Mouse (Mus musculus) embryonic facial prominence, embryonic 11.5 days (tissue): ENCODE measurements at regions not wholly inside any gene's neighbourhood (a gene's known extent, or its start where the extent isn't known, plus 50 kb on each side); places are given as distances from the start of the nearest gene placed in this dataset.

Experiments used
- ATAC-seq: fragments of 200-750 bp; cut with Nextera tagmentation; replicated peaks from 2 replicates; pipeline ENCODE4 v1.8.0; 2017; ENCODE audit warnings: low read depth; ENCODE audit not compliant: insufficient number of reproducible peaks, low FRiP score, low TSS enrichment
- DNase-seq: peaks from one replicate; pipeline ENCODE4 v3.0.0-alpha.2; 2015; ENCODE audit warnings: low spot score
- H3K27ac ChIP-seq: fragments of 300-500 bp; sonication (generic); replicated peaks from 2 replicates; pipeline ENCODE4 v1.5.1; 2014; ENCODE audit warnings: mild to moderate bottlenecking, low read depth, low read length, control low read depth
- H3K27me3 ChIP-seq: fragments of 300-500 bp; sonication (generic); 2 replicates; pipeline ENCODE4 v1.6.1; 2014; ENCODE audit warnings: mild to moderate bottlenecking, low read length, moderate library complexity, mixed read lengths; ENCODE audit not compliant: control insufficient read depth, insufficient read depth
- H3K36me3 ChIP-seq: fragments of 300-500 bp; sonication (generic); replicated peaks from 2 replicates; pipeline ENCODE4 v1.6.1; 2014; ENCODE audit warnings: low read depth, mild to moderate bottlenecking, low read length, moderate library complexity, mixed read lengths; ENCODE audit not compliant: control insufficient read depth, insufficient read depth
- H3K4me1 ChIP-seq: fragments of 300-500 bp; sonication (generic); 2 replicates; pipeline ENCODE4 v1.6.1; 2014; ENCODE audit warnings: low read length, mixed read lengths; ENCODE audit not compliant: control insufficient read depth, insufficient read depth
- H3K4me2 ChIP-seq: fragments of 300-500 bp; sonication (generic); 2 replicates; pipeline ENCODE4 v1.6.1; 2014; ENCODE audit warnings: low read depth, mild to moderate bottlenecking, control low read depth, low read length, moderate library complexity
- H3K4me3 ChIP-seq: fragments of 300-500 bp; sonication (generic); 2 replicates; pipeline ENCODE4 v1.5.1; 2014; ENCODE audit warnings: low read depth, low read length, control low read depth
- H3K9ac ChIP-seq: fragments of 300-500 bp; sonication (generic); replicated peaks from 2 replicates; pipeline ENCODE4 v1.6.1; 2014; ENCODE audit warnings: mild to moderate bottlenecking, control low read depth, low read length
- H3K9me3 ChIP-seq: fragments of 300-500 bp; sonication (generic); replicated peaks from 2 replicates; pipeline ENCODE4 v1.6.1; 2016; ENCODE audit warnings: mild to moderate bottlenecking, low read length, inconsistent platforms, mixed read lengths; ENCODE audit not compliant: control insufficient read depth
- WGBS: fragments of 180-500 bp; shearing (Covaris S2); extraction: QIAGEN DNeasy Blood & Tissue Kit; methylation state at CpG from one replicate; pipeline ENCODE4 v1.1.7; 2014; 5-methylcytosine and 5-hydroxymethylcytosine counted together

GRCm38 (mm10) chr2:8802061-8802460 lies 1079.0 kb upstream of the 4930412O13Rik start:
- WGBS, result 25% methylated on average over 3 of the region's 3 CpGs
- H3K4me2 ChIP-seq, result no peak overlapping the region
- ATAC-seq (no peak), DNase-seq (peak; percentile 22)
- H3K27me3 ChIP-seq, result no peaks in the 10 kb centered on the region
- H3K4me3 ChIP-seq, result no peak overlapping the region
- H3K9ac ChIP-seq, result no peak overlapping the region
- no peaks in the 10 kb centered on the region for H3K9me3 ChIP-seq
- H3K4me1 ChIP-seq, result no peaks in the 10 kb centered on the region
- no peaks in the 10 kb centered on the region for H3K36me3 ChIP-seq
- no peak overlapping the region for H3K27ac ChIP-seq

DNA sequence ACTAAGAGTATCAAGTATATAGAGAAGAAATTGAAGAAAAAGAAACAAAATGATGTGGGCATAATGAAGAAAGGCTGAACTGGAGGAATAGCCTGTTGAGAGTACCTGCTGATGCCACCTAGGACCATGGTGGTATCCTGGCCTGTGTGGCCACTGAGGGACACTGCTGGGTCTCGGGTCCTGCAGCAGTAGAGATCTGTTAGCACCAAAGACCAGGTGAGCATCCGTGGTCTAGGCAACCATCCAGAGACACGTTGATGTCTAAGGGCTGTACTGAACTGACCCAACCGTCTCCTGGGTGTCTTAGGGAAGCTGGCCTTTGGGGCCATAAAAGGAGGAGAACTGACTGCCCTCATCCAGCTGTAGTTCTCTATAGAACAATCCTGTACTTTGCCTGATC lies 1071.4 kb upstream of the 4930412O13Rik start:
- Histone ChIP-seq H3K4me2 (no peak overlapping the region), H3K27ac (no peak overlapping the region), H3K36me3 (no peaks in the 10 kb centered on the region), H3K9ac (no peak overlapping the region), H3K4me3 (no peak overlapping the region), H3K27me3 (no peaks in the 10 kb centered on the region), H3K9me3 (no peaks in the 10 kb centered on the region), H3K4me1 (no peaks in the 10 kb centered on the region)
- DNase-seq (no peak), ATAC-seq (no peak)
- WGBS, result 80% methylated on average over 4 of the region's 4 CpGs

GRCm38 (mm10) chr2:8818127-8818526 lies 1062.9 kb upstream of the 4930412O13Rik start:
- no peaks in the 10 kb centered on the region for H3K9me3 ChIP-seq
- H3K4me1 ChIP-seq, result no peaks in the 10 kb centered on the region
- ATAC-seq (no peak), DNase-seq (peak; percentile 13)
- no peak overlapping the region for H3K4me3 ChIP-seq
- no peak overlapping the region for H3K9ac ChIP-seq
- H3K27ac ChIP-seq, result no peak overlapping the region
- no peaks in the 10 kb centered on the region for H3K27me3 ChIP-seq
- no peaks in the 10 kb centered on the region for H3K36me3 ChIP-seq
- H3K4me2 ChIP-seq, result no peak overlapping the region
- 53% methylated on average over 5 of the region's 5 CpGs for WGBS

DNA sequence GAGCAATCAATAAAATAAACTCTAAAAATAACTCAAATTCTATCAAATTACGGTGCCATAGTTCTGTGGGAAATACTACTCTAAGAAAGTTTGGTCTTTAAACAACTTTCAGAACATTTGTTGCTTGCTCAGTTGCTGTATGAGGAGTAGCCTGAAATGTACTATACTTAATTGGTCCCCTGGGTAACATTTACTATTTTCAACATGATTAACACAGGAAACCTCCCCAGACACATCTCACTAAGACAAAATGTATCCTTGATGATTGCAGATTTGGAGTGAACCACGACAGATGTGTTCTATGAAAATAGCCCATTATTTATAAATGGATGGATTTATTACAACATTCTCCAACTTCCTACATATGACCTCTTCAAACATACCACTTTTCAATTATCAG lies 1055.6 kb upstream of the 4930412O13Rik start:
- H3K4me1 ChIP-seq, result no peaks in the 10 kb centered on the region
- H3K9ac ChIP-seq, result no peak overlapping the region
- no peak overlapping the region for H3K27ac ChIP-seq
- no peak overlapping the region for H3K4me2 ChIP-seq
- WGBS, result 64% methylated on average over 2 of the region's 2 CpGs
- ATAC-seq (no peak), DNase-seq (peak; percentile 3)
- no peak overlapping the region for H3K4me3 ChIP-seq
- H3K36me3 ChIP-seq, result no peaks in the 10 kb centered on the region
- H3K27me3 ChIP-seq, result no peaks in the 10 kb centered on the region
- no peaks in the 10 kb centered on the region for H3K9me3 ChIP-seq
